Mouse (Mus musculus) embryonic facial prominence, embryonic 10.5 days (tissue): ENCODE results near the gene Chchd4. TPM values are rescaled to one million over a fixed set of nuclear protein-coding genes. Genes with fewer than 3 reads are reported as not detected.

Experiments
- DNase-seq: peaks from one replicate; pipeline ENCODE4 v3.0.0-alpha.2; 2017; ENCODE audit warnings: low spot score
- H3K27ac ChIP-seq: fragments of 300-500 bp; sonication (generic); replicated peaks from 2 replicates; pipeline ENCODE4 v1.5.1; 2016; ENCODE audit warnings: mild to moderate bottlenecking
- H3K27me3 ChIP-seq: fragments of 300-500 bp; sonication (generic); replicated peaks from 2 replicates; pipeline ENCODE4 v1.6.1; 2016; ENCODE audit warnings: low read depth, mild to moderate bottlenecking; ENCODE audit not compliant: poor library complexity, severe bottlenecking
- H3K36me3 ChIP-seq: fragments of 300-500 bp; sonication (generic); replicated peaks from 2 replicates; pipeline ENCODE4 v1.6.1; 2016; ENCODE audit warnings: mild to moderate bottlenecking, moderate library complexity
- H3K4me1 ChIP-seq: fragments of 300-500 bp; sonication (generic); 2 replicates; pipeline ENCODE4 v1.6.1; 2016
- H3K4me3 ChIP-seq: fragments of 300-500 bp; sonication (generic); 2 replicates; pipeline ENCODE4 v1.5.1; 2016; ENCODE audit warnings: mild to moderate bottlenecking, moderate library complexity
- H3K9me3 ChIP-seq: fragments of 300-500 bp; sonication (generic); 2 replicates; pipeline ENCODE4 v1.6.1; 2016; ENCODE audit warnings: mild to moderate bottlenecking
- WGBS: fragments of 180-500 bp; shearing (Covaris S2); methylation state at CpG from one replicate; pipeline ENCODE4 v1.1.7; 2016; 5-methylcytosine and 5-hydroxymethylcytosine counted together
- polyA plus RNA-seq: library from polyadenylated mRNA; unstranded; fragments of >200 nt; fragmentation: Nextera tagmentation; extraction: Ambion mirVana; gene quantifications from 2 replicates; pipeline ENCODE4 v1.2.1, GENCODE M21; 2016

Chchd4 gene
- polyA plus RNA-seq, 1 experiment from 2014 or later, result 35.3 TPM

DNA sequence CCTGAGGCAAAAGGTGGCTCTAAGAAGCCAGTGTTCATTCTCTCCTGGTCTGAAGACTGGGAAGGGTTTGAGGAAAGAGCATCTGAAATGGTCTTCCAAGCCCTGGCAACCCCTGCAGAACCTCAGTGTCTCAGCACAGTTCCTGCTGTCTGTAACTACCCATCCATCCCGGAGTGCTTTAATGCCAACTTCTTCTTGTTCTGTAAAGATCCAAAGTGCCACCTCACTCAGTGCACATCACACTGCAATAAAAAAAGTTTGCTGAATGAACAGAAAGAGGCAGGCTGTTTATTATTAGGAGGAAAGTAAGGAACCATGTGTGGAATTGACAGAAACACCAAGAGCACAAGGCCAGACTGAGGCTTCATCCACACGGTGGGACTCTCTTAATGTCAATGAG is 2.6 kb downstream of the Chchd4 start:
- 89% methylated on average over 2 of the region's 2 CpGs for WGBS
- no peak overlapping the region for H3K27ac ChIP-seq
- H3K27me3 ChIP-seq, result no peaks in the 10 kb centered on the region
- DNase-seq, result no peak
- H3K9me3 ChIP-seq, result no peaks in the 10 kb centered on the region
- H3K4me3 ChIP-seq, result no peak overlapping the region
- peaks cover 60% of the 10 kb centered on the region for H3K36me3 ChIP-seq
- H3K4me1 ChIP-seq, result peaks cover 32% of the 10 kb centered on the region

GRCm38 (mm10) chr6:91467106-91467505 is 6.2 kb downstream of the Chchd4 start:
- Histone ChIP-seq H3K4me1 (peaks cover 6% of the 10 kb centered on the region), H3K27me3 (no peaks in the 10 kb centered on the region), H3K9me3 (no peaks in the 10 kb centered on the region), H3K4me3 (no peak overlapping the region), H3K36me3 (peaks cover 90% of the 10 kb centered on the region), H3K27ac (no peak overlapping the region)
- DNase-seq, result no peak
- 89% methylated on average over 1 of the region's 1 CpGs for WGBS

DNA sequence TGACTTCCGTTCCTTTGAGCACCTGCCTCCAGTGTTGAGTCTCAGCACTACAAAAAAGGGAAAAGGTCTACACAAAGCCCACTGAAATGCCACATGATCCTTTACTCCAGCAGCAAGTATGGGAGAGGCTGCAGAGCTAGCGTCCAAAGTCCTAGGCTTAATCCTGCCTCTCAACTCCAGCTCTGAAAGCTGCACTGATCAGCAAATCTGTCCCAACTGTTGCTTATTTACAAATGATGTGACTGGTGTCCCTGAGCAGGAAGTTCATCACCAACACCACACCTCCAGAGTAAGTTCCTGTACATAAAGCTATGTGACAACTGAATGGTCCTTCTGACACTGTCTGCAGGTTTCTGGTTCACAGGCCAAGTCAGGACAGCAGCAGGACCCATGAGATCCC is 7.6 kb downstream of the Chchd4 start:
- Histone ChIP-seq H3K4me3 (no peak overlapping the region), H3K27ac (no peak overlapping the region), H3K27me3 (no peaks in the 10 kb centered on the region), H3K36me3 (peaks cover 86% of the 10 kb centered on the region), H3K4me1 (no peaks in the 10 kb centered on the region; the same call in 1 of the 2 replicates), H3K9me3 (no peaks in the 10 kb centered on the region)
- DNase-seq, result no peak
- 88% methylated on average over 2 of the region's 2 CpGs for WGBS

GRCm38 (mm10) chr6:91459471-91459870 is 13.9 kb downstream of the Chchd4 start:
- Histone ChIP-seq H3K9me3 (no peaks in the 10 kb centered on the region), H3K27me3 (no peaks in the 10 kb centered on the region), H3K27ac (no peak overlapping the region), H3K36me3 (peaks cover 24% of the 10 kb centered on the region), H3K4me1 (peaks cover 3% of the 10 kb centered on the region; the same call in 1 of the 2 replicates), H3K4me3 (no peak overlapping the region)
- DNase-seq, result no peak
- 94% methylated on average over 1 of the region's 1 CpGs for WGBS

DNA sequence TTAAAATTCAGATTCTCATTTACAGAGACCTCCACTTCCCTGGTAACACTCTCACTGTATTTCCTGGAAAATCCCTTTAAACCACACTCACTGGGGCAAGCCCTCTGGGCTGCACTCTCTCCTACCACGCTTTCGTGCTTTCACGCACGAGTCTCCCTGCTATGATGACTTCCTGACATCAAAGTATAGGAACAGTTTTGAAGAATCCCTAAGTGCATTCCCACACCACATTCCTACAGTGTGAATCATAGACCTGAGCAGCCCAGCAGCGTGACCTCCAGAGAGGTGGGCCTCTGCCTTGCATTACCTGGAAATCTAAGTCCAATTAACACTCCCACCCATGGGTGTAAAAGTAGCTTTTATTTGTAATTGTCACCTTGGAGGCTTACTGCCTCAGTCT is 18.8 kb downstream of the Chchd4 start:
- Histone ChIP-seq H3K9me3 (no peaks in the 10 kb centered on the region), H3K27ac (no peak overlapping the region), H3K4me3 (no peak overlapping the region), H3K4me1 (no peaks in the 10 kb centered on the region), H3K36me3 (no peaks in the 10 kb centered on the region), H3K27me3 (no peaks in the 10 kb centered on the region)
- WGBS, result 62% methylated on average over 5 of the region's 5 CpGs
- DNase-seq, result no peak

- H3K27ac ChIP-seq, result no peak overlapping the region
- no peaks in the 10 kb centered on the region for H3K36me3 ChIP-seq
- 64% methylated on average over 1 of the region's 1 CpGs for WGBS
- no peaks in the 10 kb centered on the region for H3K4me1 ChIP-seq
- DNase-seq, result no peak
- no peaks in the 10 kb centered on the region for H3K9me3 ChIP-seq
- H3K27me3 ChIP-seq, result no peaks in the 10 kb centered on the region; the same call in 1 of the 2 replicates
- no peak overlapping the region for H3K4me3 ChIP-seq
Observed at GRCm38 (mm10) chr6:91452056-91452455, 21.3 kb downstream of the Chchd4 start.

DNA sequence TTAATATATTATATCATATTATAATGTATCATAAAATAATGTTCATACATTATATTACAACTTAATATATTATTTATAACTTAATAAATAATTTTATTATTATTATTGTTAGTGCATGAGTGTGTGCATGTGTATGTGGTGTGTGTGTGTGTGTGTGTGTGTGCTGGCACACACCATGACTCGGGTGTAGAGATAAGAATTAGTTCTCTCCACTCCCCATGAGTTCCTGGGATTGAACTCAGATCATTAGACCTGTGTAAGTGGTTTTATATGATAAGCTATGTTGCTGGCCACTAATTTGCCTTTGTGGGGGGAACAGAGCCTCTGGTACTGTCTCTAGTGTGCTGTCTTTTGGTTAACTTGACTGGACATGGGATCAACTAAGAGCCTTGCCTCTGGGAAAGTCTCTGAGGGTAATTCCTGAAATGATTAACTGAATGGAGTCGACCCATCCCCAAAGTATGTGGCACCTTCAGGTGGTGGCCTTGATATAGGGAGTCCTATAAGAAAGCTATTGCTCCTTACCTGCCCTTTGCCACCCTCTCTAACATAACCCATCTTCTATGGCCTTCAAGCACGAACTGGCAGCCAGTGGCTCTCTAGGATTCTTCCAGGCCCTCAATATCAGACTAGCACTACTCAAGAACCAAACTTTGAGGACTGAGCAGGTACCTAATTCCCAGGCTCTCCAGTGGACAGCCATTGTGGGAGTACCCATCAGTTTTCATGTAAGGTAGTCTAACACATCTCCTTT is 23.7 kb downstream of the Chchd4 start:
- H3K4me1 ChIP-seq, result no peaks in the 10 kb centered on the region
- no peak for DNase-seq
- 64% methylated on average over 3 of the region's 3 CpGs for WGBS
- no peak overlapping the region for H3K4me3 ChIP-seq
- no peaks in the 10 kb centered on the region; the same call in 1 of the 2 replicates for H3K27me3 ChIP-seq
- no peaks in the 10 kb centered on the region for H3K36me3 ChIP-seq
- H3K9me3 ChIP-seq, result no peaks in the 10 kb centered on the region
- no peak overlapping the region for H3K27ac ChIP-seq

GRCm38 (mm10) chr6:91445316-91445715 is 28.0 kb downstream of the Chchd4 start:
- no peaks in the 10 kb centered on the region for H3K9me3 ChIP-seq
- H3K36me3 ChIP-seq, result no peaks in the 10 kb centered on the region
- no peak overlapping the region for H3K27ac ChIP-seq
- no peak overlapping the region for H3K4me3 ChIP-seq
- WGBS, result 81% methylated on average over 3 of the region's 3 CpGs
- no peak for DNase-seq
- no peaks in the 10 kb centered on the region; the same call in 1 of the 2 replicates for H3K27me3 ChIP-seq
- peaks cover 7% of the 10 kb centered on the region for H3K4me1 ChIP-seq

DNA sequence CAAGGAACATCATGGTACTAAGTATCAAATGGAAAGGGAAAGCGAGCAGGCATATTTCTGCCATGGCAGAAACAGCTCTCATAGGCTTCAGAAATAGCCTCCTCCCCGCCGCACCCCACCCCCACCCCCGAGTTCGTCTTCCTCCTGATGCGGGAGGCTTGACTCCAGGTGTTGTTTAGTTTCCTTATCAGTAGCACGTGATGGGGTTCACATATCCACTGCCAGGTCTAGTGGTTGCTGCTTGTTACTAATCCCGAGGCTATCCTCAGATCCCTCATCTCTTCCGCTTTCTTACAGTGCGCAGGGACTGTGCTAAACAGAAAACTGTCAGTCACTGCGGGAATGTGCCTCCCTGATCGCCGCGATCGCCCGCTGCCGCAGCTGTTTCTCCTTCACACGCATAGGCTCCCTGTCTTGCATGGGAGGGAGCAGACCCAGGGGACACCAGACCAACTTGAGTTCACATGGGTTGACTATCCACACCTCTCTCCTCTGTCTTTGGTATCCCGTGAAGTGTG is 32.1 kb downstream of the Chchd4 start:
- Histone ChIP-seq H3K4me1 (peaks cover 7% of the 10 kb centered on the region), H3K9me3 (no peaks in the 10 kb centered on the region), H3K4me3 (peak overlapping the region; percentile 68), H3K36me3 (no peaks in the 10 kb centered on the region), H3K27ac (peak overlapping the region; percentile 84), H3K27me3 (0 out of 2 replicates have a peak, but pooled peaks cover 5% of the 10 kb centered on the region)
- WGBS, result 4% methylated on average over 19 of the region's 19 CpGs
- no peak for DNase-seq

- Histone ChIP-seq H3K36me3 (no peaks in the 10 kb centered on the region), H3K4me3 (peak overlapping the region; percentile 68), H3K9me3 (no peaks in the 10 kb centered on the region), H3K27me3 (0 out of 2 replicates have a peak, but pooled peaks cover 5% of the 10 kb centered on the region), H3K27ac (peak overlapping the region; percentile 84), H3K4me1 (peaks cover 7% of the 10 kb centered on the region)
- peak; percentile 95 for DNase-seq
- 3% methylated on average over 30 of the region's 30 CpGs for WGBS
Observed at GRCm38 (mm10) chr6:91440474-91441144, 32.7 kb downstream of the Chchd4 start.

DNA sequence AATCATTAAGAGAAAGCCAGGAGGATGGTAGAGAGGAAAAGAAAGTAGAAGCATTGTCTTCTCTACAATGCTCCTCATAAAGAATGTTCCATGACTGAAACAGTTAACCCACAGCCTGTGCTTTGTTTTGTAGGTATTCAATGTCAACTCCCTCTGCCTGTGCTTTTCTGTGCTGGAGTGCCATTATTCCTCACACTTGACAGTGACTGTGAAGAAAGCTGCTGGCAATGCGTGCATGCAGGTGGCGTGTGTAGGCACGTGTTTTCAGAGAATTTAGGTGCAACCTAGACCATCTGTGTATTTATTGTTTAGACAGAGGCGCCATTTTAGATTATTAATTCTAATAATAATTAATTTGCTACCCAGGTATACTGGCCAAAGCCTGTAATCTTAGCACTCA is 49.2 kb downstream of the Chchd4 start:
- Histone ChIP-seq H3K4me1 (0 out of 2 replicates have a peak, but pooled peaks cover 4% of the 10 kb centered on the region), H3K4me3 (no peak overlapping the region), H3K27ac (no peak overlapping the region), H3K27me3 (peaks cover 5% of the 10 kb centered on the region; the same call in 1 of the 2 replicates), H3K9me3 (no peaks in the 10 kb centered on the region), H3K36me3 (no peaks in the 10 kb centered on the region)
- WGBS, result 62% methylated on average over 4 of the region's 4 CpGs
- DNase-seq, result no peak

- 74% methylated on average over 4 of the region's 4 CpGs for WGBS
- H3K27me3 ChIP-seq, result peaks cover 19% of the 10 kb centered on the region
- no peaks in the 10 kb centered on the region for H3K9me3 ChIP-seq
- DNase-seq, result no peak
- H3K27ac ChIP-seq, result no peak overlapping the region
- H3K4me3 ChIP-seq, result no peak overlapping the region
- no peaks in the 10 kb centered on the region for H3K36me3 ChIP-seq
- 0 out of 2 replicates have a peak, but pooled peaks cover 4% of the 10 kb centered on the region for H3K4me1 ChIP-seq
Observed at GRCm38 (mm10) chr6:91421629-91422028, 51.7 kb downstream of the Chchd4 start.
